Mouse (Mus musculus): Measurements from ENCODE around the gene Dhps.

DNA sequence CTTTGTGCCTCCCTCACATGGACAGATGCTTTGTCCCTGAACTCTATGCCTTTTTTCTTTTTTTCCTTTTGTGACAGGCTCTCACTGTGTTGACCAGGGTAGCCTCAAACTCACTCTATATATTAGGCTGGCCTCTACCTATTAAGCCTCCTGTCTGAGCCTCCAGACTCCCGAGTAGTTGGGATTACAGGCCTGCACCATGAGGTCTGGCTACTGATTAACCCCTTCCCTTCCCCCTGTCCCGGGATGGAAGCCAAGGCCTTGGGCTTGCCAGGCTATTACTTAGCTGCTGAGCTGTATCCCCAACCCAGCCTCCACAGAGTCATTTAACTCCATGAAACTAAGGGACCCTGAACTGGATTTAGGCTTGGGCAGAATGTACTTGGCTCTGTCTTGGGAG lies 6.3 kb upstream of the Dhps start:
- no peak for TF ChIP-seq POLR2A (IDR thresholded peaks at IDR 0.05; ENCODE audit: low read depth, low read length)
- no peak for TF ChIP-seq CTCF (IDR thresholded peaks at IDR 0.05; ENCODE audit: borderline replicate concordance, insufficient read depth, low read length)

All from embryonic fibroblast, embryonic 13.5 days (primary cell).